Mouse (Mus musculus) testis, adult 2 months (tissue): ENCODE measurements around the gene Rnf13.

Experiments used
- CTCF ChIP-seq: fragments of 200-500 bp; IDR thresholded peaks from 2 replicates; pipeline ENCODE4 v1.5.1; 2012; ENCODE audit warnings: low read depth, mild to moderate bottlenecking, inconsistent platforms, low read length, moderate library complexity; ENCODE audit not compliant: control insufficient read depth, insufficient read depth, insufficient replicate concordance
- POLR2A ChIP-seq: fragments of 200-500 bp; IDR thresholded peaks from 2 replicates; pipeline ENCODE4 v1.6.1; 2012; ENCODE audit warnings: low read depth, mild to moderate bottlenecking, inconsistent platforms, low read length, moderate library complexity; ENCODE audit not compliant: control insufficient read depth

DNA sequence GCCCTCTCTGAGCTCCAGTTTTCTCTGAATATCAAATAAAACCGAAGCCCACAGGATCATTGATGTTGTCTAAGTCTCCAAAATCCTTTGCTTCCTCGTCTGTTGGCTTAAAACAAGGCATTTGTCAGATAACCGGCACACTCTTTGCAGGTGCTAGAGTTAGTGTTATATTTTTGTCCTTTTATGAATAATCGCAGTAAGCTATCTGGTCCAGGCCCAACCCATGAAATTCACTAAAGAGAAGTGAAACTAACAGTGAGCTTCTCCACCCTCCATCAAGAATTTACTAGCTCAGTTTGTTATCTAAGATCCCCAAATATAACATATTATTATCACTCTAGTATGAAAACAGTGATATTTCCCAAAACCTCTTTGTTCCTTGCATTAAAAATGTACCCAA lies 44.1 kb upstream of the Rnf13 start:
- TF ChIP-seq POLR2A (no peak), CTCF (no peak)
